Mouse (Mus musculus) cortical plate, adult 2 months (tissue): ENCODE measurements around the gene Zscan22. TPM values are rescaled to one million over a fixed set of nuclear protein-coding genes. Genes with fewer than 3 reads are reported as not detected.
"Not testable (repeated sequence)": the region's sequence is repeated elsewhere in the genome, so short reads cannot be mapped to it uniquely, and the experiment has no call there.

ENCODE experiments used
- H3K27ac ChIP-seq: fragments of 200-500 bp; 2 replicates; pipeline ENCODE4 v1.5.1; 2012; ENCODE audit warnings: low read length, control low read depth, inconsistent platforms; ENCODE audit not compliant: insufficient read depth
- H3K4me1 ChIP-seq: fragments of 200-500 bp; 2 replicates; pipeline ENCODE4 v1.6.1; 2011; ENCODE audit warnings: low read length; ENCODE audit not compliant: control insufficient read depth, insufficient read depth
- H3K4me3 ChIP-seq: fragments of 200-500 bp; 2 replicates; pipeline ENCODE4 v1.5.1; 2011; ENCODE audit warnings: mild to moderate bottlenecking, low read length, control low read depth; ENCODE audit not compliant: insufficient read depth
- CTCF ChIP-seq: fragments of 200-500 bp; IDR thresholded peaks from 2 replicates; pipeline ENCODE4 v1.5.1; 2011; ENCODE audit warnings: mild to moderate bottlenecking, control low read depth, low read length; ENCODE audit not compliant: insufficient read depth; ENCODE audit errors: extremely low read depth
- POLR2A ChIP-seq: fragments of 200-500 bp; IDR thresholded peaks from 2 replicates; pipeline ENCODE4 v1.6.1; 2011; ENCODE audit warnings: mild to moderate bottlenecking, low read length, control low read depth; ENCODE audit not compliant: insufficient read depth; ENCODE audit errors: extremely low read depth
- polyA plus RNA-seq: library from polyadenylated mRNA; depleted of rRNA; stranded (reverse); fragments of >200 nt; gene quantifications from 2 replicates; pipeline ENCODE4 v1.2.3, GENCODE M21; 2012

Gene Zscan22
- polyA plus RNA-seq, 1 experiment, result 12.7 TPM

DNA sequence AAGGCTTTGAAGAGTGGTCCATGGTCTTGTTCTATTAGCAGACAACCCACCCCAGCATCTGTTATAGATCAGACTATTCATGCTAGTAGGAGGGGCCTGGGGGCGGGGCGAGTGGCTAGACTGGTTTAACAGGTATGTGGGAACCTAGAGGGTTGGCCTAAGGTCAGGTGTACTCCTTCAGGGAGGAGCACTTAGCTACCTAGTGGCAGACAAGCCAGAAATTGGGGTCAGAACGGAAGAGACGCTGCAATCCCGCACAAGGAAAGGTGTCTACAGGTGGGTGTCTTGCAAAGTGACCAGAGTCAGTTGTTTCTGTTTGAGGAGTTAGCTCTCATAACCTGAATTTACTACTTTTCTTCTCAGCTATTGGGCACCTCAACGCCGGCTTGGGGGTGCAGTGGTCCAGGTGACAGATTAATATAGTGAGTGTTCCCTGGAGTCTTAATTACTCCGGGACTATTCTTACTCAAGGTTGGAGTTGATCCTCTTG, 29.6 kb downstream of the Zscan22 start, which contains the start of gene Rnf225:
Rnf225 (plus strand) TSS at position 226 of the 490 bp plus-strand sequence.
- H3K4me3 ChIP-seq, result peak within 1 kb of the TSS; percentile 24; the same call in 1 of the 2 replicates
- H3K4me1 ChIP-seq, result peaks cover 2% of the 10 kb centered on the region; the same call in 1 of the 2 replicates
- TF ChIP-seq CTCF, result no peak
- no peak for TF ChIP-seq POLR2A
- no peak within 1 kb of the TSS for H3K27ac ChIP-seq

DNA sequence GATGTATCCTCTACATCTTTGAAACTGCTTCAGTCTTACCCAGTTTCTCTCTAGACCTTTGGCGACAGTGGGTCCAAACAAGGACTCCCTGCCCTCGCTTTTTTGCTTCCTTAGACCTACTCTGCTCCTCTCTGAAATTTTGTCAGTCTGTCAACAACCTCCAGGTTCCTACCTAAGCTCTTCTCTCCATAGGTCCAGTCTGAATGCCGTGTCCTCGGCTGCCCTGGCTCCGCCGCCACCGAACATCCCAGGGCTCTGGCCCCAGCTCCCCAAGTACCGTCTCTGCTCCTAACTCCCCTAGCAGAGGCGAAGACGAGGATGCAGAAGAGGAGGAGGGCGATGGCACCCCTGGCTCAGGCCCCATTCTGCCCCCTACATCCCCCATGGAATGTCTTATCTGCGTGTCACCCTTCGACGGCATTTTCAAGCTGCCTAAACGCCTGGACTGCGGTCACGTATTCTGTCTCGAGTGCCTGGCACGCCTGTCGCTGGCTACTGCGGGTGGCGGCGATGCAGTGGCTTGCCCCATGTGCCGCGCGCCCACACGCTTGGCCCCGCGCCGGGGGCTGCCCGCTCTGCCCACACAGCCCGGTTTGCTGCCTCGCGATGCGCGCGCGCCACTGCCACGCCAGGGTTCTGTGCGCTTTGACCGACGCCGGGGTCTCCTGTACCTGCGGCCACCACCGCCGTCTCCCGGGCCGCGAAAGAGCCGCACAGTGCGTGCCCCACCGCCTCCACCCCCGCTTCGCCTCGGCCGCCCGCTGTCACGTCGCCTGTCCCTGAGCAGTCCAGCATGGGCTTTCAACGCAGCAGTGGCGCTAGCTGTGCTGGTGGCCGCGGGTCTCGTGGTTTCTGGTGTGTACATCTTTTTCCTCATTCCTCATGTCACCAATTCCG, 30.3 kb downstream of the Zscan22 start:
- TF ChIP-seq CTCF, result no peak
- TF ChIP-seq POLR2A, result no peak

DNA sequence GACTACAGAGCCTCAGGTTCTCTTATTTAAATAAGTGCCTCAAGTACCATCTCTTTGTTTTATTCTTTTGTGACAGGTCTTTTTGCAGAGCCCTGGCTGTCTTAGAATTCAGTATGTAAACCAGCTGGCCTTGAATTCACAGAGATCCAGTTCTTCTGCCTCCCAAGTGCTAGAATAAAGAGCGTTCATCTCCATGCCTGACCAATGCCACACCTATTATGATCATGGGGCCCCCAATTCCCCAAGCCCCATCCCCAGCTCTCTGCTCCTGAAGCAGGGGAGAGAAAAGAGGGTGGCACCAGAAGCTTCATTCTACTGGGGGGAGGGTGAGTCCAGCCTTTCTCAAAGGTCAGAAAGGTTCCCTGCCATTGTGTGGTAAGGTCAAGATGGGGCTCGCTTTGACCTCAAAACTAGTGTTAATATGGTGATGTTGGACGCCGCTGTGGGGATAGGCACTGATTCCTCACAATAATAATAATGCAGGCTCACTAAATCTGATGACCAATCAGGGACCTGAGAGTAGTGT, 36.1 kb downstream of the Zscan22 start:
- no peak overlapping the region for H3K4me3 ChIP-seq
- TF ChIP-seq POLR2A (no peak), CTCF (no peak)
- H3K27ac ChIP-seq, result no peak overlapping the region
- H3K4me1 ChIP-seq, result no peaks in the 10 kb centered on the region

More for the DNA sequence above, 30.3 kb downstream of the Zscan22 start:
- no peaks in the 10 kb centered on the region for H3K4me1 ChIP-seq
- peak overlapping the region; percentile 24; the same call in 1 of the 2 replicates for H3K4me3 ChIP-seq
- H3K27ac ChIP-seq, result no peak overlapping the region

DNA sequence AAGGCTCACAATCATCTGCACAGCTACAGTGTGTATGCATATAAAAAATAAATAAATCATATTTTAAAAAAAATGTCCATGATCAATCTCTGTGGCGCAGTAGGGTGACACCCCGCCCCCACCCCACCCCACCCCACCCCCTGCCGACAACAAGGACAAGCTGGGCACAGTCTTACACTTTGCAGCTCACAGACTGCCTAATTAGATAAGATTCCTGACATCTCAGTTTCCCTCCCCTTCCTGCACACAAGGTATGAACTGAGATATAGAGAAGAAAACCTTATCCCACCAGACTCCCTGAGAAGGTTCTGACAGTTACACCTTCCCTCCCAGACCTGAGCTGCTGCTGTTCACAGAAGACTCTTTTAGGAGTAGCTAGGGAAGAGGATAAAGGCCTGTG, 37.2 kb downstream of the Zscan22 start:
- Histone ChIP-seq H3K4me1 (no peaks in the 10 kb centered on the region), H3K27ac (no peak overlapping the region), H3K4me3 (no peak overlapping the region)
- no peak for TF ChIP-seq POLR2A
- no peak for TF ChIP-seq CTCF

DNA sequence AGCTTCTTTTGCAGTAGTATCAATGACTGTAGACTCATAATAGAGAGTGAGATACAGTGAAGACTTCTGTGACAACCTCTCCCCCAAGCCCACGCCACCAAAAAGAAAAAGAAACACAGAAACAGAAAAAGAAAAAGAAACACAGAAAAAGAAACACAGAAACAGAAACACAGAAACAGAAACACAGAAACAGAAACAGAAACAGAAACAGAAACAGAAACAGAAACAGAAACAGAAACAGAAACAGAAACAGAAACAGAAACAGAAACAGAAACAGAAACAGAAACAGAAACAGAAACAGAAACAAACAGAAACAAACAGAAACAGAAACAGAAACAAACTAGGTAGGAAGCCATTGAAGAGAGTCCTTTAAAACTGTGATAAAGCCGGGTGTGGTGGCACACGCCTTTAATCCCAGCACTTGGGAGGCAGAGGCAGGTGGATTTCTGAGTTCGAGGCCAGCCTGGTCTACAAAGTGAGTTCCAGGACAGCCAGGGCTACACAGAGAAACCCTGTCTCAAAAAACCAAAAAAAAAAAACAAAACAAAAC, 39.7 kb downstream of the Zscan22 start:
- H3K4me3 ChIP-seq, H3K4me1 ChIP-seq, H3K27ac ChIP-seq: not testable (repeated sequence)

DNA sequence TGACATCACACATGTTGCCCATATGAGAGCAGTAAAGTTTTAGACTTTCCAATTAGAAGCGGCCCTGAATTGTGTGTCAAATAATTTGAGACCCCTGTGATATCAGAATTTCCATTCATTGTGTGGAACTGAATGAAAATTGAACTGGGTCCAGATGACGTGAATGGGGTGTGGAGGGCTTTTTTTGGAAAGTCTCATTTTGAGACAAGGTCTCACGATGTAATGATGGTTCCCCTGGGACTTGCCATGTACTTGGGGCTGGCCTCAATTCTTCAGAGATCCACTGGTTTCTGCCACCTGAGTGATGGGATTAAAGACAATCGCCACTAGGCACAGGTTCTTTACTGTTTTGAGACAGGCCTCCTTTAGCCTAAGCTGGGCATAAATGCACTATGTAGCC, 43.0 kb downstream of the Zscan22 start:
- H3K27ac ChIP-seq, result no peak overlapping the region
- no peak for TF ChIP-seq CTCF
- no peak for TF ChIP-seq POLR2A
- H3K4me1 ChIP-seq, result no peaks in the 10 kb centered on the region
- no peak overlapping the region for H3K4me3 ChIP-seq

DNA sequence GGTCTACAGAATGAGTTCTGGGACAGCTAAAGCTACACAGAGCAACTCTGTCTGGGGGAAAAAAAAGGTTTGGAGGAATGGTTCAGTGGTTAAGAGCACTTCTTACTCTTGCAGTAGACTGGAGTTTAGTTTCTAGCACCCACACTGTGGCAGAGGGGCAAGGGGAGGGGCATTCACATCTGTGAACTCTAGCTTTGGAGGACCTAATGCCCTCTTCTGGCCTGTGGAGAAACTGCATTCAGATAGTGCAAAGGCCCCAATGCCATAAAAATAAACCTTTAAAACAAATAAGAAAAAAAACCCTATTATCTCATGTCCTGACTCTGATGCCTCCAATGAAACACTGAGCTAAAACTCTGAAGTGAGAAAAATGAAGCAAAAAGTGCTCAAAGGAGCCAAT, 45.9 kb downstream of the Zscan22 start:
- Histone ChIP-seq H3K4me3 (no peak overlapping the region), H3K27ac (no peak overlapping the region), H3K4me1 (no peaks in the 10 kb centered on the region)
- TF ChIP-seq CTCF, result no peak; the same call in 1 of the 2 replicates

DNA sequence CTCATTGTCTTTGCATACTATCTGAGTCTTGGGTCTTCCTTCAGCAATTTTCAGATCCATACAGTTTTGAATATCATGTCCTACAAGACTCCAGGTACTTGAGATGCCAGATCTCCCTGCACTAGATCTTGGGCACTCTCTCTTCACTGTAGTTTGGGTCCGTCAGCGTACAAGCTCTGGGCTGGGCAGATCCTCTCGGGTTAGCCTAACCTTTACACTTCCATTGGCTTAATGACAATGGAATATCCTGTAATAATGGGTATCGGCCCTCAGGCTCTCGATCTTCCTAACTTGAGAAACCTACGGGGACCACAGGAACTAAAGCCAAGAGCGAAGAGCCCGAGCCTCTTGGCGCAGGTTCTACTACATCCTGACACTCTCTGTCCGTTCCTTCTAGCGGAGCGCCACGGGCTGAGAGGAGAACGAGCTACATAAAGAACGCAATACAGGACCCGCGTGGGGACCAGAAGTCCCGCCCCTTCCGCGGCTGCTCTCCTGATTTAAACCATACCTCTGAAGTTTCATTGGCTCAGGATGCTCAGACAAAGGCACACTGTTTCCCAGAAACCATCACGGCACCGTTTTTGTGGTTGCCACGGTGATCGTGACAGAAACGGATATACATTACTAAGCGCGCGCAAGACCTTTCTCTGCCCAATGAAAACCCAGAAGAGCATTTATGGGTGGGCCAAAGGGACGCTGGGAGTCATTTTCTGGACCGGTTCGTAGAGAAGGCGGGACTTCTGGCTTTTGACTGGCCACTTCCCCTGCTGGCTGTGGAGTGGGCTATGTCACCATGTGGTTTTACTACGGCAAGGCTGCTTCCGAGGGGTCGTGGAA, 51.6 kb downstream of the Zscan22 start:
- peak; percentile 82 for TF ChIP-seq POLR2A
- no peak for TF ChIP-seq CTCF
- Histone ChIP-seq H3K27ac (0 out of 2 replicates have a peak overlapping the region, but pooled peaks have one; percentile 9), H3K4me3 (peak overlapping the region; percentile 57), H3K4me1 (no peaks in the 10 kb centered on the region)

DNA sequence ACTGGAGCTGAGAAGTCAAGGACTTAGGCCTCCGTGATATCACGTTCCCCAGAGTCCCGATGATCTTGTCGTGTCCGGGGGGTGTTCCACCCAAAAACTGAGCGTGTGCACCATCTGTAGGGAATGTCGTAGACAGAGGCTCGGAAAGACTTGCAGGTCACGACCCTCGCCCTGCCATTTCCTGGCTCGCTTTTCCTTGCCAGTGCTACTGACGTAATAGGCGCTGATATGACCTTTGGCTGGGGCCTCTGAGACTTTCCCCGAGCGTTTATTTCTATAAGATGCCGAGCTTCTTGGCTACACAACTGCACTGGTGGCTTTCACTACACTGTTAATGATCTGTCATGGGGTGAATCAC, 52.2 kb downstream of the Zscan22 start:
- Histone ChIP-seq H3K27ac (no peak overlapping the region), H3K4me3 (peak overlapping the region; percentile 57), H3K4me1 (no peaks in the 10 kb centered on the region)
- TF ChIP-seq CTCF (no peak), POLR2A (no peak)
